Mouse (Mus musculus): ENCODE measurements around the gene Zfp367. TPM values are rescaled to one million over a fixed set of nuclear protein-coding genes. Genes with fewer than 3 reads are reported as not detected.
A peak's percentile ranks its signal among the peaks of the same experiment; 100 is the strongest.

Gene Zfp367
- total and polyA plus RNA-seq, 3 experiments = 6.6 to 51.7 (median 38.6) TPM

DNA sequence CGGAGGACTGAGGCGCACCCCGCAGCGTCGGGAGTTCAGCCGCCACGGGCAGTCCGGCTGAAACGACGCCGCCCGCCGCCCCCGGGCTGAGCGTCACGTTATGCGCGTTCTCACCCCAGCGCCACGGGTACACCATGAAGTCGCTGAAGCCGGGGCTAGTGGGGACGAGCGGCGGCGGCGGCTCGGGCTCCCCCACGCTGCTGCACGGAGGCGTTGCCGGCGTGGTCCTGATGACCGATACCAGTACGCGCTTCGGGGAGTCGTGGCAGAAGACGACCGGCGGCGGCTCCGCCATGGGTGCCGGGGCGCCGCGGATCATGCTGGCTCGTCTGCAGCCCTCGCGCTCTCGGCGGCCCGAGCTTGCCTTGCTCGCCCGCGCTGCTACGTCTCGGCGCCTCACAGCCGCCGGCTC is 325 bp downstream of the Zfp367 start:
- peak; percentile 8 for DNase-seq (ENCODE audit: low spot score)
- Histone ChIP-seq H3K4me3 (ENCODE audit: low read depth, low read length) (peak overlapping the region; percentile 99), H3K4me1 (ENCODE audit: insufficient read depth, low read depth, low read length) (peaks cover 37% of the 10 kb centered on the region), H3K27me3 (ENCODE audit: insufficient read depth, low read length) (no peaks in the 10 kb centered on the region), H3K36me3 (replicated peaks) (peaks cover 17% of the 10 kb centered on the region), H3K9me3 (replicated peaks) (no peaks in the 10 kb centered on the region)
- no peak for TF ChIP-seq TAL1 (conservative IDR thresholded peaks at IDR 0.05; ENCODE audit: low read depth, low read length)
- no peak for TF ChIP-seq CTCF (IDR thresholded peaks at IDR 0.05; ENCODE audit: low read depth, low read length)
- no peak for TF ChIP-seq POLR2AphosphoS5 (IDR thresholded peaks at IDR 0.05; ENCODE audit: insufficient replicate concordance, low read depth, low read length)
- TF ChIP-seq GATA2 (IDR thresholded peaks at IDR 0.05; ENCODE audit: borderline replicate concordance, low read depth, low read length) = no peak
- no peak for TF ChIP-seq GATA1 (IDR thresholded peaks at IDR 0.05; ENCODE audit: borderline replicate concordance, low read length)
- no peak for ATAC-seq (ENCODE audit: extremely low read depth, insufficient number of reproducible peaks, low FRiP score, poor library complexity, severe bottlenecking)

DNA sequence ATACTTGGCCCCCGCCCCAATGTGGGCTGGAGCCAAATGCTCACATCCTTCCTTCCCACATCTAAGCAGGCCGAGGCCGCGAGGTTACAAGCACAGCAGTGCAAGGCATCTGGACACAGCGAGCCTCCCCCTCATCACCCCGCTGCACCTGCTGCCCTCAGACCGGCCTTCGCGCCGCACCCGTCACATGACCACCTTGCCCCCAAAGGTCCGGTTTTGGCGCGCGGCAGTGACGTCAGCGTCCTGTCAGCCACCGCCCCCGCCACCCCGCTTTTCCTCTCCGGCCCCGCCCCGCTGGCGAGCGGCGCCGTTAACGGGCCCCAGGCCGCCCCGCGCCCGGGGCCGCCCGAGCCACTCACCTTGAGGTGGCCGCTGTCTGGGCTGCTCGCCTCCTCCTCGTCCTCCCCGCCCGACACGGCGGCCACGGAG is 747 bp downstream of the Zfp367 start:
- peaks cover 21% of the 10 kb centered on the region for H3K36me3 ChIP-seq (replicated peaks)
- no peaks in the 10 kb centered on the region for H3K27me3 ChIP-seq (ENCODE audit: insufficient read depth, low read length)
- peaks cover 37% of the 10 kb centered on the region for H3K4me1 ChIP-seq (ENCODE audit: insufficient read depth, low read depth, low read length)
- no peaks in the 10 kb centered on the region for H3K9me3 ChIP-seq (replicated peaks)
- DNase-seq (ENCODE audit: low spot score) = peak; percentile 51
- ATAC-seq (ENCODE audit: extremely low read depth, insufficient number of reproducible peaks, low FRiP score, poor library complexity, severe bottlenecking) = no peak
- TF ChIP-seq TAL1 (conservative IDR thresholded peaks at IDR 0.05; ENCODE audit: low read depth, low read length) (no peak), GATA2 (IDR thresholded peaks at IDR 0.05; ENCODE audit: borderline replicate concordance, low read depth, low read length) (no peak), POLR2AphosphoS5 (IDR thresholded peaks at IDR 0.05; ENCODE audit: insufficient replicate concordance, low read depth, low read length) (no peak), GATA1 (IDR thresholded peaks at IDR 0.05; ENCODE audit: borderline replicate concordance, low read length) (no peak), CTCF (IDR thresholded peaks at IDR 0.05; ENCODE audit: low read depth, low read length) (no peak)
- peak overlapping the region; percentile 99 for H3K4me3 ChIP-seq (ENCODE audit: low read depth, low read length)

DNA sequence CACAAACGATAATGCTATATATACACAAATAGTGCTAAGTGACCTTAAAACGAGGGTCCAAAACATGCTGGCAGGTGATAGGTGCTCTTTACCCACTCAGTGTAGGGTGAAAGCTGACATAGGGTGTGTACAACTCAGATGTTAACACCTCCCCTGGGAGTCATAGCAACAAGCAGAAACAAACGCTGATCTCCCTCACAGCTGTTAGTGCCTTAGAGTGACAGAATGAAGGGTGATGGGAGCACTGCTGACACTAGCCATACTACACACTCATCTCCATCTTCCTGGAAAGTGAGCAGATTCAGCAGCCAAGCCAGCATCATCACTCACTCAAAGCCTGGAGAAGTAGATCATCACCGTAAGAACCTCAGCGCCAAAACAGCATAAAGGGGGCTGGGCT is 2.9 kb downstream of the Zfp367 start:
- peak overlapping the region; percentile 31; the same call in 1 of the 2 replicates for H3K4me3 ChIP-seq (ENCODE audit: low read depth, low read length)
- peaks cover 40% of the 10 kb centered on the region for H3K4me1 ChIP-seq (ENCODE audit: insufficient read depth, low read depth, low read length)
- ATAC-seq (ENCODE audit: extremely low read depth, insufficient number of reproducible peaks, low FRiP score, poor library complexity, severe bottlenecking) = no peak
- H3K9me3 ChIP-seq (replicated peaks) = no peaks in the 10 kb centered on the region
- H3K27me3 ChIP-seq (ENCODE audit: insufficient read depth, low read length) = no peaks in the 10 kb centered on the region
- DNase-seq (ENCODE audit: low spot score) = no peak
- TF ChIP-seq CTCF (IDR thresholded peaks at IDR 0.05; ENCODE audit: low read depth, low read length) (no peak), GATA1 (IDR thresholded peaks at IDR 0.05; ENCODE audit: borderline replicate concordance, low read length) (no peak), GATA2 (IDR thresholded peaks at IDR 0.05; ENCODE audit: borderline replicate concordance, low read depth, low read length) (no peak)
- H3K36me3 ChIP-seq (replicated peaks) = peaks cover 30% of the 10 kb centered on the region

DNA sequence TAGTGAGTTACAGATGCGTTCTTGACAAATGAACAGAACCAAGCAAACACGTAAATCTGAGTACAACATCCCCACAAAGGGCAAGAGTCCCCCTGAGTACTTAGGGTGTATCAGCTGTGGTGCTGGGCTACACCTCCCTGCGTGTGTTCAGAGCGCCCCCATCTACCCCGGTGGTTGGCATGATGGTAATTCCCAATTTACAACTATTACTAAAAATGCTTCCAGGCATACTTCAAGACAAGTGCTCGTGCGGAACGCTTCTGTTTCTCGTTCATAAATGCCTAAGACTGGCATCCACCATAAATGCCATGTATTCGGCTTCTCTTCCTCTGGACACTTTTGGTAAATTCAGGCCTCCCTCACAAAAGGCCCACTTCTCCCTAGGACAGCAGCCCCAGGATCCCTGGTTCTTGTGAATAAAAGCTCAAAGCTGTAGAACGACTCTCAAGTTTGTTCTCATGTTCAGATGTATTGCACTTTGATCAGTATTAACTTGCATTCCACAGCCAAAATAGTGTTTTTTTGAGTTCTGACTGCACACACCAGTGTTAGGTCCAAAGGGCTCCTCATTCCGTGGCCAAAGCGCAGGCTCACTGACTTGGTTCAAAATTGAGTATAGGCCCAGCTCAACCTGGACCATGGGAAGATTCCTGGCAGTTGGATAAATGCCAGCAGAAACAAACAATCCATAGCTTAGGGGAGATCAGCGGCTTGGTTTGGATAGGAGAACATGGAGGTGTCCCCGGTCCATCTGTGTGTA is 23.2 kb downstream of the Zfp367 start:
- Histone ChIP-seq H3K9me3 (replicated peaks) (no peaks in the 10 kb centered on the region), H3K4me1 (ENCODE audit: insufficient read depth, low read depth, low read length) (no peaks in the 10 kb centered on the region), H3K4me3 (ENCODE audit: low read depth, low read length) (no peak overlapping the region), H3K27me3 (ENCODE audit: insufficient read depth, low read length) (0 out of 2 replicates have a peak, but pooled peaks cover 3% of the 10 kb centered on the region), H3K36me3 (replicated peaks) (peaks cover 54% of the 10 kb centered on the region)
- ATAC-seq (ENCODE audit: extremely low read depth, insufficient number of reproducible peaks, low FRiP score, poor library complexity, severe bottlenecking) (no peak), DNase-seq (ENCODE audit: low spot score) (no peak)
- no peak for TF ChIP-seq TAL1 (conservative IDR thresholded peaks at IDR 0.05; ENCODE audit: low read depth, low read length)
- no peak for TF ChIP-seq GATA2 (IDR thresholded peaks at IDR 0.05; ENCODE audit: borderline replicate concordance, low read depth, low read length)
- no peak for TF ChIP-seq POLR2AphosphoS5 (IDR thresholded peaks at IDR 0.05; ENCODE audit: insufficient replicate concordance, low read depth, low read length)
- TF ChIP-seq GATA1 (IDR thresholded peaks at IDR 0.05; ENCODE audit: borderline replicate concordance, low read length) = no peak
- no peak for TF ChIP-seq CTCF (IDR thresholded peaks at IDR 0.05; ENCODE audit: low read depth, low read length)

GRCm38 (mm10) chr13:64128858-64129615 is 24.0 kb downstream of the Zfp367 start, which contains the start of gene Slc35d2:
Gene Slc35d2 (minus strand): TSS chr13:64129368.
- Histone ChIP-seq H3K9me3 (replicated peaks) (no peaks in the 10 kb centered on the region), H3K36me3 (replicated peaks) (peaks cover 46% of the 10 kb centered on the region), H3K4me3 (ENCODE audit: low read depth, low read length) (no peak within 1 kb of the TSS), H3K27me3 (ENCODE audit: insufficient read depth, low read length) (0 out of 2 replicates have a peak, but pooled peaks cover 3% of the 10 kb centered on the region), H3K4me1 (ENCODE audit: insufficient read depth, low read depth, low read length) (no peaks in the 10 kb centered on the region)
- ATAC-seq (ENCODE audit: extremely low read depth, insufficient number of reproducible peaks, low FRiP score, poor library complexity, severe bottlenecking) (no peak), DNase-seq (ENCODE audit: low spot score) (no peak)
- TF ChIP-seq TAL1 (conservative IDR thresholded peaks at IDR 0.05; ENCODE audit: low read depth, low read length) (no peak), GATA1 (IDR thresholded peaks at IDR 0.05; ENCODE audit: borderline replicate concordance, low read length) (no peak), POLR2AphosphoS5 (IDR thresholded peaks at IDR 0.05; ENCODE audit: insufficient replicate concordance, low read depth, low read length) (no peak), GATA2 (IDR thresholded peaks at IDR 0.05; ENCODE audit: borderline replicate concordance, low read depth, low read length) (no peak), CTCF (IDR thresholded peaks at IDR 0.05; ENCODE audit: low read depth, low read length) (no peak)

- no peaks in the 10 kb centered on the region for H3K9me3 ChIP-seq (replicated peaks)
- peaks cover 25% of the 10 kb centered on the region for H3K36me3 ChIP-seq (replicated peaks)
- no peak for ATAC-seq (ENCODE audit: extremely low read depth, insufficient number of reproducible peaks, low FRiP score, poor library complexity, severe bottlenecking)
- TF ChIP-seq TAL1 (conservative IDR thresholded peaks at IDR 0.05; ENCODE audit: low read depth, low read length) (no peak), CTCF (IDR thresholded peaks at IDR 0.05; ENCODE audit: low read depth, low read length) (no peak), GATA1 (IDR thresholded peaks at IDR 0.05; ENCODE audit: borderline replicate concordance, low read length) (no peak), POLR2AphosphoS5 (IDR thresholded peaks at IDR 0.05; ENCODE audit: insufficient replicate concordance, low read depth, low read length) (no peak), GATA2 (IDR thresholded peaks at IDR 0.05; ENCODE audit: borderline replicate concordance, low read depth, low read length) (no peak)
- no peak for DNase-seq (ENCODE audit: low spot score)
- 0 out of 2 replicates have a peak, but pooled peaks cover 3% of the 10 kb centered on the region for H3K27me3 ChIP-seq (ENCODE audit: insufficient read depth, low read length)
- H3K4me3 ChIP-seq (ENCODE audit: low read depth, low read length) = no peak overlapping the region
- no peaks in the 10 kb centered on the region; the same call in 1 of the 2 replicates for H3K4me1 ChIP-seq (ENCODE audit: insufficient read depth, low read depth, low read length)
Observed at GRCm38 (mm10) chr13:64126316-64126715, 26.7 kb downstream of the Zfp367 start.

Data from G1E (cell line).